Mouse (Mus musculus) lung, embryonic 15.5 days (tissue): Measurements from ENCODE around the gene Sowahb. TPM values are rescaled to one million over a fixed set of nuclear protein-coding genes. Genes with fewer than 3 reads are reported as not detected.

Experiments used
- ATAC-seq: fragments of 200-750 bp; cut with Nextera tagmentation; 2 replicates; pipeline ENCODE4 v1.8.0; 2017; ENCODE audit warnings: moderate number of reproducible peaks, borderline replicate concordance; ENCODE audit not compliant: low FRiP score, low TSS enrichment; ENCODE audit errors: extremely low read depth
- H3K27ac ChIP-seq: fragments of 300-500 bp; sonication (generic); 2 replicates; pipeline ENCODE4 v1.5.1; 2015; ENCODE audit warnings: moderate library complexity, mild to moderate bottlenecking, inconsistent platforms
- H3K27me3 ChIP-seq: fragments of 300-500 bp; sonication (generic); 2 replicates; pipeline ENCODE4 v1.6.1; 2015; ENCODE audit warnings: inconsistent platforms
- H3K36me3 ChIP-seq: fragments of 300-500 bp; sonication (generic); 2 replicates; pipeline ENCODE4 v1.6.1; 2015; ENCODE audit warnings: inconsistent platforms
- H3K4me1 ChIP-seq: fragments of 300-500 bp; sonication (generic); 2 replicates; pipeline ENCODE4 v1.6.1; 2015; ENCODE audit warnings: inconsistent platforms
- H3K4me2 ChIP-seq: fragments of 300-500 bp; sonication (generic); 2 replicates; pipeline ENCODE4 v1.6.1; 2015; ENCODE audit warnings: inconsistent platforms, mild to moderate bottlenecking, moderate library complexity
- H3K4me3 ChIP-seq: fragments of 300-500 bp; sonication (generic); 2 replicates; pipeline ENCODE4 v1.5.1; 2015; ENCODE audit warnings: mild to moderate bottlenecking, inconsistent platforms
- H3K9ac ChIP-seq: fragments of 300-500 bp; sonication (generic); 2 replicates; pipeline ENCODE4 v1.6.1; 2015; ENCODE audit warnings: inconsistent platforms
- H3K9me3 ChIP-seq: fragments of 300-500 bp; sonication (generic); 2 replicates; pipeline ENCODE4 v1.6.1; 2016; ENCODE audit warnings: inconsistent platforms
- WGBS: fragments of 180-500 bp; shearing (Covaris S2); methylation state at CpG from one replicate; pipeline ENCODE4 v1.1.7; 2015; 5-methylcytosine and 5-hydroxymethylcytosine counted together
- polyA plus RNA-seq: library from polyadenylated mRNA; unstranded; fragments of >200 nt; fragmentation: Nextera tagmentation; extraction: Ambion mirVana; gene quantifications from 2 replicates; pipeline ENCODE4 v1.2.1, GENCODE M21; 2015

The Sowahb gene
- polyA plus RNA-seq, 1 experiment from 2014 or later: 1.5 TPM

- Histone ChIP-seq H3K27me3 (peaks cover 43% of the 10 kb centered on the region), H3K4me3 (no peak overlapping the region), H3K9ac (no peak overlapping the region), H3K4me2 (no peak overlapping the region), H3K27ac (no peak overlapping the region), H3K36me3 (no peaks in the 10 kb centered on the region), H3K9me3 (no peaks in the 10 kb centered on the region), H3K4me1 (peaks cover 57% of the 10 kb centered on the region)
- WGBS: 20% methylated on average over 3 of the region's 3 CpGs
- ATAC-seq: no peak
Observed at GRCm38 (mm10) chr5:93041276-93041675, 3.5 kb downstream of the Sowahb start.

- Histone ChIP-seq H3K4me3 (no peak overlapping the region), H3K4me1 (peaks cover 56% of the 10 kb centered on the region), H3K4me2 (no peak overlapping the region), H3K27ac (no peak overlapping the region), H3K9ac (no peak overlapping the region), H3K9me3 (no peaks in the 10 kb centered on the region), H3K27me3 (peaks cover 32% of the 10 kb centered on the region), H3K36me3 (no peaks in the 10 kb centered on the region)
- ATAC-seq: no peak
- WGBS: 32% methylated on average over 5 of the region's 5 CpGs
Observed at GRCm38 (mm10) chr5:93040095-93040494, 4.7 kb downstream of the Sowahb start.

- 47% methylated on average over 7 of the region's 7 CpGs for WGBS
- no peaks in the 10 kb centered on the region for H3K36me3 ChIP-seq
Observed at GRCm38 (mm10) chr5:93036254-93036653, 8.6 kb downstream of the Sowahb start.

GRCm38 (mm10) chr5:93035285-93035684, 9.5 kb downstream of the Sowahb start:
- H3K27ac ChIP-seq: peak overlapping the region; percentile 43

More at GRCm38 (mm10) chr5:93036254-93036653, 8.6 kb downstream of the Sowahb start:
- Histone ChIP-seq H3K4me1 (peaks cover 25% of the 10 kb centered on the region), H3K9ac (no peak overlapping the region), H3K9me3 (no peaks in the 10 kb centered on the region), H3K27ac (peak overlapping the region; percentile 43; the same call in 1 of the 2 replicates), H3K4me3 (no peak overlapping the region), H3K4me2 (no peak overlapping the region), H3K27me3 (no peaks in the 10 kb centered on the region)
- no peak for ATAC-seq

GRCm38 (mm10) chr5:93033087-93033870, 11.5 kb downstream of the Sowahb start:
- Histone ChIP-seq H3K9ac (no peak overlapping the region), H3K9me3 (no peaks in the 10 kb centered on the region), H3K4me2 (no peak overlapping the region), H3K27me3 (no peaks in the 10 kb centered on the region), H3K36me3 (no peaks in the 10 kb centered on the region), H3K4me3 (no peak overlapping the region), H3K4me1 (peaks cover 28% of the 10 kb centered on the region), H3K27ac (no peak overlapping the region)
- ATAC-seq: no peak
- 68% methylated on average over 5 of the region's 5 CpGs for WGBS

More at GRCm38 (mm10) chr5:93035285-93035684, 9.5 kb downstream of the Sowahb start:
- Histone ChIP-seq H3K9ac (no peak overlapping the region), H3K9me3 (no peaks in the 10 kb centered on the region), H3K36me3 (no peaks in the 10 kb centered on the region), H3K4me3 (no peak overlapping the region), H3K27me3 (no peaks in the 10 kb centered on the region), H3K4me1 (peaks cover 28% of the 10 kb centered on the region), H3K4me2 (no peak overlapping the region)
- ATAC-seq: peak; percentile 48; the same call in 1 of the 2 replicates
- 13% methylated on average over 1 of the region's 1 CpGs for WGBS

- Histone ChIP-seq H3K4me2 (no peak overlapping the region), H3K9me3 (no peaks in the 10 kb centered on the region), H3K27ac (no peak overlapping the region), H3K4me1 (peaks cover 27% of the 10 kb centered on the region), H3K9ac (no peak overlapping the region), H3K36me3 (no peaks in the 10 kb centered on the region), H3K4me3 (no peak overlapping the region), H3K27me3 (no peaks in the 10 kb centered on the region)
- no peak for ATAC-seq
- WGBS: 48% methylated on average over 4 of the region's 4 CpGs
Observed at GRCm38 (mm10) chr5:93032621-93033020, 12.2 kb downstream of the Sowahb start.

GRCm38 (mm10) chr5:93030869-93031268, 14.0 kb downstream of the Sowahb start:
- Histone ChIP-seq H3K4me1 (peaks cover 29% of the 10 kb centered on the region), H3K9me3 (no peaks in the 10 kb centered on the region), H3K9ac (no peak overlapping the region), H3K27me3 (no peaks in the 10 kb centered on the region), H3K27ac (no peak overlapping the region), H3K4me2 (no peak overlapping the region), H3K4me3 (no peak overlapping the region), H3K36me3 (no peaks in the 10 kb centered on the region)
- no peak for ATAC-seq
- 37% methylated on average over 3 of the region's 3 CpGs for WGBS

- no peak overlapping the region for H3K4me2 ChIP-seq
- no peak overlapping the region for H3K9ac ChIP-seq
- no peak overlapping the region for H3K4me3 ChIP-seq
- no peak overlapping the region for H3K27ac ChIP-seq
- H3K4me1 ChIP-seq: peaks cover 25% of the 10 kb centered on the region
- no peaks in the 10 kb centered on the region for H3K9me3 ChIP-seq
- no peak for ATAC-seq
- no peaks in the 10 kb centered on the region for H3K36me3 ChIP-seq
- H3K27me3 ChIP-seq: no peaks in the 10 kb centered on the region
- 75% methylated on average over 5 of the region's 5 CpGs for WGBS
Observed at GRCm38 (mm10) chr5:93030411-93030810, 14.4 kb downstream of the Sowahb start.

GRCm38 (mm10) chr5:93027120-93027675, 17.6 kb downstream of the Sowahb start:
- H3K27me3 ChIP-seq: no peaks in the 10 kb centered on the region
- WGBS: 35% methylated on average over 9 of the region's 9 CpGs
- no peak for ATAC-seq
- no peak overlapping the region for H3K4me3 ChIP-seq
- H3K4me2 ChIP-seq: no peak overlapping the region
- H3K36me3 ChIP-seq: no peaks in the 10 kb centered on the region
- no peak overlapping the region for H3K9ac ChIP-seq
- peak overlapping the region; percentile 68 for H3K27ac ChIP-seq
- H3K9me3 ChIP-seq: no peaks in the 10 kb centered on the region
- peaks cover 37% of the 10 kb centered on the region for H3K4me1 ChIP-seq

GRCm38 (mm10) chr5:93026437-93027119, 18.2 kb downstream of the Sowahb start:
- H3K4me2 ChIP-seq: no peak overlapping the region
- peak; percentile 28; the same call in 1 of the 2 replicates for ATAC-seq
- 39% methylated on average over 4 of the region's 4 CpGs for WGBS
- no peaks in the 10 kb centered on the region for H3K36me3 ChIP-seq
- H3K27me3 ChIP-seq: no peaks in the 10 kb centered on the region
- no peaks in the 10 kb centered on the region for H3K9me3 ChIP-seq
- H3K4me3 ChIP-seq: no peak overlapping the region
- no peak overlapping the region for H3K9ac ChIP-seq
- peak overlapping the region; percentile 68 for H3K27ac ChIP-seq
- H3K4me1 ChIP-seq: peaks cover 39% of the 10 kb centered on the region

- ATAC-seq: no peak
- Histone ChIP-seq H3K36me3 (no peaks in the 10 kb centered on the region), H3K9ac (no peak overlapping the region), H3K27me3 (no peaks in the 10 kb centered on the region), H3K9me3 (no peaks in the 10 kb centered on the region), H3K27ac (0 out of 2 replicates have a peak overlapping the region, but pooled peaks have one; percentile 12), H3K4me3 (no peak overlapping the region), H3K4me1 (peaks cover 32% of the 10 kb centered on the region), H3K4me2 (no peak overlapping the region)
- WGBS: 18% methylated on average over 7 of the region's 7 CpGs
Observed at GRCm38 (mm10) chr5:93024754-93025280, 20.0 kb downstream of the Sowahb start.
